Mouse (Mus musculus): Measurements from ENCODE around the gene Bpifa1. TPM values are rescaled to one million over a fixed set of nuclear protein-coding genes. Genes with fewer than 3 reads are reported as not detected.

Gene Bpifa1
- total RNA-seq (2023) = not detected

DNA sequence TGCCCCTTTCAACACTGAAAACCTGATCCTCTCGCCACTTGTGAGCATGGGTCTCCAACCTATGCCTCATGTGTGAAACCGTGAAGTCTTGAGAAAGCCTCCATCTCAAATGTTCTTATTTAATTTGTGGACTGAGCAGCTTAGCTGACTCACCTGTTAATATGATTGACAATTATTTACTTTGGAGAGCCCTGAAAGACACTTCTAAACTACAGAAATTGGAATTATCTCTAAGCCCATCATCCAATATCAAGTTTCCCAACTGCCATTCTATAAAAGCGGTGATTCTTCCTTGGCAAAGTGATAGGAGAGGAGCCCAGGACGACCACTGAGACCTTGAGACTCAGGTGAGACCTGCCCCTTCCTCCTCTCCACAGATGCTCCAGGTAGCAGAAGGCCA is at the start of gene Bpifa1:
TSS of gene Bpifa1 (plus strand) at position 301 of the 400 bp plus-strand sequence.

DNA sequence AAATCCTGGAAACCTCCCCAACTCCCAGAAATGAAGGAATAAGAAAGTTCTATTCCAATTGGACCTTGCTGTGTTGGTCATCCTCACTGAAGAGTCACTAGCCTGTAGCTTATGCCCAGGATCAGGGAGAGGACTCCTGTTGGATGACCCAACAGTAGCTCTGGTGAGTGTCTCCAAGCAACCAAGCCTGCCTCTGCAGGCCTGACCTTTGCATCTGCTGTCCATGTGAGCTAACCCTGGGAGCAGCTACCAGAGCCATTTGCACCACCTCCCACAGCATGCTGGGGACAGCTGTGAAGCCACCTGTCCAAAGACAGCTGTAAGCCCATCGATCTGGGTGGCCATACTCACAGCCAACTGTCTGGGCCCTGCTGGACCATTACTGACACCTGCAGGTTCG is 12.6 kb upstream of the Bpifa1 start, which contains the start of gene Bpifa3:
TSS of gene Bpifa3 (plus strand) at position 217 of the 400 bp plus-strand sequence.

DNA sequence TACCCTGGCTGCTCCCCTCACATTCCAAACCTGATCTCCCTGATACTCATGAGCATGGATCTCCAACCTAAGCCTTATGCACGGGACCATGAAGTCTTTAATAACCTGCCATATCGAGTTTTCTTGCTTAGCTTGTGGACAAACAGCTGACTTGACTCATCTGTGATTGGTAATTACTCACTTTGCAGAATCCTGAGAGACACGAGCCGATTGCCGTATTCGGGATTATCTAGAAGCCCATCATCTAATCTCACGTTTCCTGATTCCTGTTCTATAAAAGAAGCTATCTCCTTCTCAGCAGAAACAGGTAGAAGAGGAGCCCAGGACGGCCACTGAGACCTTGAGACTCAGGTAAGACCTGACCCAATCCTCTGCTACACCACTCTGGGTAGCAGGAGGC is 19.6 kb downstream of the Bpifa1 start, which contains the start of gene Bpifa5:
TSS of gene Bpifa5 (plus strand) at position 301 of the 400 bp plus-strand sequence.

DNA sequence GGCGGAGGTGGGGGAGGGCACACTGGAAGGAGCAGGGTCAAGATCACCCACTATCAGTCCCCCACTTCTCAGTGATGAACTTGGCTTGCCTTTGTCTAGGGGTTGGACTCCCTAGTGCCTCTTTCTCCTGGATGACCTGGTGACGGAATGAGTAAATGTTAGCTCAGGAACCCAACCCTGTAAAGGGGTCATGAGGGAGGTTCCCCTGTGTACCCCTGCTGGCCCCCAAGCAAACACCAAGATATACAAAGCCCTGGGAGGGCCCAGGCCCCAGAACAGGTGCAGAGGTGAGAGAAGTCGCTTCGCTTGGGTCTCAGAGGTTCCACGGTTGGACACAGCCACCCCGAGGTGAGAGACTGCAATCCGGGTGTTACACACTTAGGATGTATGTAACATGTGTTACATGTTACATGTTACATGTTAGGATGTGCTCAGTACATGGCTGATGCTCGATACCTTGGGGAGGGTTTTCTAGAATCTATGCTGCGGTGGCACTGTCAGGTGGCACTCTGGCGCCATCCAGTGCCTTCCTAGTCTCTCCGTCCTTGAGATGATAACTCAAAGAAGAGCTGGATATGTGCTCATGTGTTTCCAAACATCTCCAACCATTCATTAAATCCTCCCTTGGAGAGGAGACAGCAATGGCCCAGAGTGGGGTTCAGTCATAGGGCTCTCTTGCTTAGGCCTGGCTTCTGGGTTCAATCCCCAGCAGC is 48.0 kb downstream of the Bpifa1 start, which contains the start of gene Bpifb1:
TSS of gene Bpifb1 (plus strand) at position 273 of the 713 bp plus-strand sequence.

Other genes starting within 250 kb of the Bpifa1 start
- not detected for gene Bpifb6, start 242.5 kb upstream of the Bpifa1 start, total RNA-seq (2023)
- not detected for gene Bpifb3, start 224.7 kb upstream of the Bpifa1 start, total RNA-seq (2023)
- gene Bpifb4, start 204.7 kb upstream of the Bpifa1 start, total RNA-seq (2023) = not detected
- gene Bpifa6, start 167.9 kb upstream of the Bpifa1 start, total RNA-seq (2023) = under 1 TPM; 0.52 to 0.88 TPM
- gene Bpifa2, start 134.6 kb upstream of the Bpifa1 start, total RNA-seq (2023) = not detected
- gene Bpifa3, start 12.5 kb upstream of the Bpifa1 start, total RNA-seq (2023) = not detected
- gene Bpifa5, start 19.7 kb downstream of the Bpifa1 start, total RNA-seq (2023) = not detected
- gene Bpifb1, start 47.9 kb downstream of the Bpifa1 start, total RNA-seq (2023) = not detected
- gene Bpifb5, start 80.9 kb downstream of the Bpifa1 start, total RNA-seq (2023) = not detected
- not detected for gene Bpifb9a, start 115.0 kb downstream of the Bpifa1 start, total RNA-seq (2023)
- gene Bpifb9b, start 164.3 kb downstream of the Bpifa1 start, total RNA-seq (2023) = not detected
- 10 to 100 TPM in 1 of 2 experiments, 1 to 10 TPM in 1; 7.7 to 10.8 TPM for gene Cdk5rap1, start 230.1 kb downstream of the Bpifa1 start, total RNA-seq (2023)